Mouse (Mus musculus) monocyte, adult 5-6 weeks (primary cell): ENCODE measurements at regions not wholly inside any gene's neighbourhood (a gene's known extent, or its start where the extent isn't known, plus 50 kb on each side); places are given as distances from the start of the nearest gene placed in this dataset.

Experiments
- ATAC-seq: fragments of 153-309, 156-312 bp; replicated peaks from 2 replicates; pipeline ENCODE4 v1.8.0; 2017; ENCODE audit warnings: mild to moderate bottlenecking; ENCODE audit not compliant: low TSS enrichment, insufficient number of reproducible peaks, severe bottlenecking, poor library complexity, low FRiP score

- no peak for ATAC-seq
Observed at GRCm38 (mm10) chr15:61618638-61619500, 696.1 kb upstream of the A1bg start.

- no peak for ATAC-seq
Observed at GRCm38 (mm10) chr15:61610662-61611061, 687.9 kb upstream of the A1bg start.

GRCm38 (mm10) chr15:61609656-61610055 is 686.8 kb upstream of the A1bg start:
- ATAC-seq: no peak

- no peak for ATAC-seq
Observed at GRCm38 (mm10) chr15:61608301-61608731, 685.5 kb upstream of the A1bg start.

- no peak for ATAC-seq
Observed at GRCm38 (mm10) chr15:61599734-61600133, 676.9 kb upstream of the A1bg start.

GRCm38 (mm10) chr15:61596318-61596717 is 673.5 kb upstream of the A1bg start:
- ATAC-seq: no peak

GRCm38 (mm10) chr15:61588956-61589355 is 666.1 kb upstream of the A1bg start:
- ATAC-seq: no peak

GRCm38 (mm10) chr15:61582335-61582734 is 659.5 kb upstream of the A1bg start:
- no peak for ATAC-seq

- ATAC-seq: no peak
Observed at GRCm38 (mm10) chr15:61563347-61563746, 640.5 kb upstream of the A1bg start.

GRCm38 (mm10) chr15:61562252-61562651 is 639.4 kb upstream of the A1bg start:
- ATAC-seq: no peak

GRCm38 (mm10) chr15:61553908-61554307 is 631.1 kb upstream of the A1bg start:
- ATAC-seq: no peak

GRCm38 (mm10) chr15:61553081-61553680 is 630.4 kb upstream of the A1bg start:
- ATAC-seq: no peak

GRCm38 (mm10) chr15:61551206-61551605 is 628.4 kb upstream of the A1bg start:
- ATAC-seq: no peak

- no peak for ATAC-seq
Observed at GRCm38 (mm10) chr15:61548400-61548799, 625.6 kb upstream of the A1bg start.

GRCm38 (mm10) chr15:61546608-61547007 is 623.8 kb upstream of the A1bg start:
- ATAC-seq: 0 out of 2 replicates have a peak, but pooled peaks have one; percentile 35

- ATAC-seq: no peak
Observed at GRCm38 (mm10) chr15:61544074-61544473, 621.3 kb upstream of the A1bg start.

- no peak for ATAC-seq
Observed at GRCm38 (mm10) chr15:61541643-61542042, 618.8 kb upstream of the A1bg start.

- ATAC-seq: peak; percentile 27
Observed at GRCm38 (mm10) chr15:61540753-61541421, 618.1 kb upstream of the A1bg start.

GRCm38 (mm10) chr15:61538930-61539329 is 616.1 kb upstream of the A1bg start:
- no peak for ATAC-seq
